Mouse (Mus musculus) embryonic facial prominence, embryonic 13.5 days (tissue): ENCODE results near the gene 4933402J07Rik. TPM values are rescaled to one million over a fixed set of nuclear protein-coding genes. Genes with fewer than 3 reads are reported as not detected.
A peak's percentile ranks its signal among the peaks of the same experiment; 100 is the strongest.

Source experiments
- ATAC-seq: fragments of 200-750 bp; cut with Nextera tagmentation; 2 replicates; pipeline ENCODE4 v1.8.0; 2017; ENCODE audit warnings: low read depth; ENCODE audit not compliant: insufficient number of reproducible peaks, insufficient read depth, low FRiP score, low TSS enrichment
- H3K27ac ChIP-seq: fragments of 300-500 bp; sonication (generic); 2 replicates; pipeline ENCODE4 v1.5.1; 2015; ENCODE audit warnings: moderate library complexity, mild to moderate bottlenecking, inconsistent platforms
- H3K27me3 ChIP-seq: fragments of 300-500 bp; sonication (generic); 2 replicates; pipeline ENCODE4 v1.6.1; 2015; ENCODE audit warnings: mild to moderate bottlenecking, inconsistent platforms
- H3K36me3 ChIP-seq: fragments of 300-500 bp; sonication (generic); 2 replicates; pipeline ENCODE4 v1.6.1; 2015; ENCODE audit warnings: mild to moderate bottlenecking, inconsistent platforms
- H3K4me1 ChIP-seq: fragments of 300-500 bp; sonication (generic); 2 replicates; pipeline ENCODE4 v1.6.1; 2015; ENCODE audit warnings: inconsistent platforms
- H3K4me2 ChIP-seq: fragments of 300-500 bp; sonication (generic); 2 replicates; pipeline ENCODE4 v1.6.1; 2015; ENCODE audit warnings: moderate library complexity, mild to moderate bottlenecking, inconsistent platforms
- H3K4me3 ChIP-seq: fragments of 300-500 bp; sonication (generic); 2 replicates; pipeline ENCODE4 v1.5.1; 2015; ENCODE audit warnings: mild to moderate bottlenecking, inconsistent platforms
- H3K9ac ChIP-seq: fragments of 300-500 bp; sonication (generic); 2 replicates; pipeline ENCODE4 v1.6.1; 2015; ENCODE audit warnings: mild to moderate bottlenecking, inconsistent platforms
- H3K9me3 ChIP-seq: fragments of 300-500 bp; sonication (generic); 2 replicates; pipeline ENCODE4 v1.6.1; 2016; ENCODE audit warnings: inconsistent platforms
- WGBS: fragments of 180-500 bp; shearing (Covaris S2); methylation state at CpG from one replicate; pipeline ENCODE4 v1.1.7; 2015; ENCODE audit warnings: mixed read lengths; 5-methylcytosine and 5-hydroxymethylcytosine counted together
- polyA plus RNA-seq: library from polyadenylated mRNA; unstranded; fragments of >200 nt; fragmentation: Nextera tagmentation; extraction: Ambion mirVana; gene quantifications from 2 replicates; pipeline ENCODE4 v1.2.1, GENCODE M21; 2015

4933402J07Rik gene
- polyA plus RNA-seq, 1 experiment from 2014 or later, result not detected

DNA sequence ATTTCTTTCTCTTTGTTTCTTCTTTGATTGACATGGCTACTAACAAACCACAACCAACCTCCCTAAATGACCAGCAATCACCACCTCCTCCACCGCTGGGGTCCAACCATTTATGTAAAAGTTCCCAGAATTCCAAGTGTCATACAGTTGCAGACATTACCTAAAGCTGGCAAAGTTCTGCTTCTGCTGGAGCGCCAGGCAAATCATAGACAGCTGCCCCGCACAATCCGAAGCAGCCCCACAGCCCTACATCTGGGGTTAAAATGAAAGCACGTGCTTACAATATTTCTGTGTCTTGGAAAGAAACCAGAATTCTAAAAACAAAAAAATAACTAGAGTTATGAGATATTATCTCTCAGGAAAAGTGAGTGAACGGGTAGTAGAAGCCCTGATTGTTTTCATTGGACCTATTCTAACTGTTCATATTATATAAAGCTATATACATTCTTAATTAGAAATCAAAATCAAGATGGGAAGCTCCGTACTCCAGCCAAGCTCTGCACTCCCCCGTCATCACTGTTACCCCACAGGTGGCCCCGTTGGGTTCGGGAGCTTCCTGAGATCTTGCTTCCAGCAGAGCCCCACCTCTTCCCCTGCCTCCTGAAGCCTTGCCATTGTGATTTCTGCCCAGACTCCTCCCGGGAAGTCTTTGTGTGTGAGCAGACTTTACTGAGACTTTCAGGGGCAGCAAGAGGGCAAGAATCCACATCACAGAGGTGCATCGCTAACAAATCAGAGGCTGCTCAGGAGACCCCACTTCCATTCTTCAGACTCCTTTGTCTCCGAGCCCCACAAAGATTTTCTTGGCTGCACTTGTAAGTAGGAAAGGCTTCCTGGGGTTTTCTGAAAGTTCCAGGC lies 6.3 kb downstream of the 4933402J07Rik start:
- WGBS, result 11% methylated on average over 13 of the region's 13 CpGs
- H3K9me3 ChIP-seq, result no peaks in the 10 kb centered on the region
- peak; percentile 75; the same call in 1 of the 2 replicates for ATAC-seq
- no peaks in the 10 kb centered on the region for H3K27me3 ChIP-seq
- H3K27ac ChIP-seq, result peak overlapping the region; percentile 87
- H3K4me1 ChIP-seq, result peaks cover 24% of the 10 kb centered on the region
- H3K36me3 ChIP-seq, result no peaks in the 10 kb centered on the region
- H3K4me3 ChIP-seq, result peak overlapping the region; percentile 35
- H3K9ac ChIP-seq, result peak overlapping the region; percentile 61
- H3K4me2 ChIP-seq, result peak overlapping the region; percentile 68

DNA sequence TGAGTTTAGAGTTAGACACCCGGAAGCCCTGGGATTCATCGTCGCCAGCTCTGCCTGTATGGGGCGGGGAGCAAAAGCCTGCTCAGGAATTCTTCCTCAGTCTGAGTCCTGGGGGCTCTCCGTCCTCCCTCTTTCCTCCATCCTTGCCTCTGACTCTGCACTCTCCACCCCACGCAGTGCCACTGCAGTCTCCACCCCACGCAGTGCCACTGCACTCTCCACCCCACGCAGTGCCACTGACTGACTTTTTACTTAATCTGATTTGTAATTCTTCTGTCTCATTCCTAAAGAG lies 6.9 kb downstream of the 4933402J07Rik start:
- H3K4me3 ChIP-seq, result peak overlapping the region; percentile 35

DNA sequence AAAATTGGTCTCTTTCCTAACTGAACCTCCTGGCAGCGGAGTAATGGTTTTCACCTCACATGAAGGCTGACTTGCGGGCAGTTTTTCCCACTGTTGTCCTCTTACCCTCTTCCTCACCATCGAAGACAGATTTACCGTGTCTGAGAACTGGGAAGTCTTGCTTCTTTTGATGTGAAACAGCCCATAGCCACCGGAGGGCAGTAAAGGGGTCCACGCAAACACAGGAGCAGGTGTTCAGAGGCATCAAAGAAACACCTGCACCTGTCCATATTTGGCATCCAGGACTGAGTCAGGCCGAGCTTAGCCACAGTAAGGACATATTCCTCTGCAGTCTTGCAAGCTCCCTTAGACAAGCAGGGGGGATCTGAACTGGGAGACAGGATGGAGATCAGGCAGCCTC lies 7.2 kb downstream of the 4933402J07Rik start:
- Histone ChIP-seq H3K27ac (peak overlapping the region; percentile 87), H3K4me1 (peaks cover 24% of the 10 kb centered on the region), H3K9ac (peak overlapping the region; percentile 61), H3K4me3 (peak overlapping the region; percentile 35), H3K9me3 (no peaks in the 10 kb centered on the region), H3K27me3 (no peaks in the 10 kb centered on the region), H3K4me2 (peak overlapping the region; percentile 68), H3K36me3 (no peaks in the 10 kb centered on the region)
- WGBS, result 6% methylated on average over 7 of the region's 7 CpGs
- ATAC-seq, result no peak

More for the DNA sequence above, 6.9 kb downstream of the 4933402J07Rik start:
- Histone ChIP-seq H3K27me3 (no peaks in the 10 kb centered on the region), H3K9ac (peak overlapping the region; percentile 61), H3K4me2 (peak overlapping the region; percentile 68), H3K27ac (peak overlapping the region; percentile 87), H3K4me1 (peaks cover 24% of the 10 kb centered on the region), H3K9me3 (no peaks in the 10 kb centered on the region), H3K36me3 (no peaks in the 10 kb centered on the region)
- WGBS, result 0% methylated on average over 8 of the region's 8 CpGs
- no peak for ATAC-seq

DNA sequence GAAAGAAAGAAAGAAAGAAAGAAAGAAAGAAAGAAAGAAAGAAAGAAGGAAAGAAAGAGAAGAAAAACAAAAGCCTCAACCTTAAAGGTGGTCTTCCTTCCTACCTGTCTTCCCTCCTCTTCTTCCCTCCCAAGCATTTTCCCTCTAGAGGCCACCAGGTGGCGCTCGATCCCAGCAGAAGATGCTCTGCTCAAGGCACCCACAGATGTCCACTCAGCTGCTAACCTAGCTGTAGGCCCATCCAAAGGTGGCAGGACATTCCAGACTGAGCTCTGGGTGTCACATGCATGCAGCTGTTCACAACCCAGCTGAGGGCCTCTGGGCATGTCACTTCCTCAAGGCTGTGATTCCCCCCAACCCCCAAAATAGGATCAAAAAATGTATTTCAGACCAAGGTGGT lies 30.6 kb downstream of the 4933402J07Rik start:
- H3K4me3 ChIP-seq, result no peak overlapping the region
- ATAC-seq, result 0 out of 2 replicates have a peak, but pooled peaks have one; percentile 37

DNA sequence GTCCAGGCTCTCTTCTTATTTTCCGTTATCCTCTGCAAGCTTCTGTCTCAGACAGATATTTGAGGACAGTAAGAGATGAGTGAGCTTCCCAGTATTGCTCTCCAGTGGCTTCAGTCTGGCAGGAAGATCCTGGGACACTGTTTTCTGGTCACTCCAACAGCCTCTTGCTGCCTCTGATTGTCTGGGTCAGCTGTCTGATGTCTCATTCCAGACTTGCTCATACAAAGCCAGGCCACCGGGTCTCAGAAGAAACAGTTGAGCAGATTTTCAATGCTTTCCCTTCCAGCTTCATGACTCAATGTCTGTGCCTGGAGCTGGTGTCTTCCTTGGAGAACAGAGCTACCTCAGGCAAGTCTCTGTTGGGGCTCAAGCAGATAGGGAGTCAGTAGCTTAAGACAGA lies 39.1 kb downstream of the 4933402J07Rik start:
- peaks cover 10% of the 10 kb centered on the region for H3K27me3 ChIP-seq
- no peak overlapping the region for H3K27ac ChIP-seq
- H3K4me2 ChIP-seq, result no peak overlapping the region
- no peak overlapping the region for H3K9ac ChIP-seq
- ATAC-seq, result no peak
- no peaks in the 10 kb centered on the region for H3K4me1 ChIP-seq
- H3K9me3 ChIP-seq, result no peaks in the 10 kb centered on the region
- H3K4me3 ChIP-seq, result no peak overlapping the region
- no peaks in the 10 kb centered on the region for H3K36me3 ChIP-seq
- 78% methylated on average over 2 of the region's 2 CpGs for WGBS

More for the DNA sequence above, 30.6 kb downstream of the 4933402J07Rik start:
- Histone ChIP-seq H3K4me2 (no peak overlapping the region), H3K27ac (no peak overlapping the region), H3K27me3 (no peaks in the 10 kb centered on the region), H3K9ac (no peak overlapping the region), H3K4me1 (no peaks in the 10 kb centered on the region), H3K9me3 (no peaks in the 10 kb centered on the region), H3K36me3 (no peaks in the 10 kb centered on the region)
- WGBS, result 0% methylated on average over 2 of the region's 2 CpGs

- no peak overlapping the region for H3K9ac ChIP-seq
- no peak overlapping the region for H3K4me3 ChIP-seq
- no peaks in the 10 kb centered on the region for H3K27me3 ChIP-seq
- ATAC-seq, result no peak
- no peaks in the 10 kb centered on the region for H3K4me1 ChIP-seq
- no peaks in the 10 kb centered on the region for H3K9me3 ChIP-seq
- no peak overlapping the region for H3K27ac ChIP-seq
- H3K4me2 ChIP-seq, result no peak overlapping the region
- WGBS, result 88% methylated on average over 7 of the region's 7 CpGs
- no peaks in the 10 kb centered on the region for H3K36me3 ChIP-seq
Measured at GRCm38 (mm10) chr8:87609110-87609509, 45.5 kb downstream of the 4933402J07Rik start.

GRCm38 (mm10) chr8:87609651-87610192 lies 46.1 kb downstream of the 4933402J07Rik start:
- WGBS, result 87% methylated on average over 4 of the region's 4 CpGs
- no peak overlapping the region for H3K27ac ChIP-seq
- 0 out of 2 replicates have a peak, but pooled peaks cover 4% of the 10 kb centered on the region for H3K27me3 ChIP-seq
- no peak for ATAC-seq
- no peaks in the 10 kb centered on the region for H3K4me1 ChIP-seq
- no peak overlapping the region for H3K4me2 ChIP-seq
- no peaks in the 10 kb centered on the region for H3K36me3 ChIP-seq
- H3K9ac ChIP-seq, result no peak overlapping the region
- H3K4me3 ChIP-seq, result no peak overlapping the region
- H3K9me3 ChIP-seq, result no peaks in the 10 kb centered on the region

- no peak for ATAC-seq
- Histone ChIP-seq H3K9ac (no peak overlapping the region), H3K27ac (no peak overlapping the region), H3K4me1 (peaks cover 18% of the 10 kb centered on the region; the same call in 1 of the 2 replicates), H3K9me3 (no peaks in the 10 kb centered on the region), H3K36me3 (no peaks in the 10 kb centered on the region), H3K27me3 (0 out of 2 replicates have a peak, but pooled peaks cover 5% of the 10 kb centered on the region), H3K4me2 (no peak overlapping the region), H3K4me3 (no peak overlapping the region)
- 94% methylated on average over 1 of the region's 1 CpGs for WGBS
Measured at GRCm38 (mm10) chr8:87613701-87614100, 50.0 kb downstream of the 4933402J07Rik start.

DNA sequence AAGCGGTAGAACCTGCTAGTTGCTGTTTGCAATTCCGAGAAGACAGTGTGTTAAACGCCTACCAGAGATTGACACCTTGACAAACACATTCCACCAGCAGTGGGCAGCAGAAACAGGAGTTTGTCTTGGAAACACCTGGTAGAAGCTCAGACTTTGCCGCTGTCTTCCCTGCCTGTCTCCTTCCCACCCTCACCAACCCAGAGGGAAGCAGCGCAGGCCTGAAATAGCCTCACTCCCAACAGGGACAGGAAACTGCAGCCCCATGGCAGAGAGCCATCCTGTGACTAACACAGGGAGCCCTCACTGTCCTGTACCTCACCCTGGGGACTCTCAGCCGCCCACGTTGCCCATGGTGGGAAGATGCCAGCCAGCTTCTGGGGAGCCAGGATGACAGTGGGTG lies 55.5 kb downstream of the 4933402J07Rik start:
- Histone ChIP-seq H3K36me3 (no peaks in the 10 kb centered on the region), H3K9me3 (no peaks in the 10 kb centered on the region), H3K4me3 (no peak overlapping the region), H3K27me3 (peaks cover 14% of the 10 kb centered on the region; the same call in 1 of the 2 replicates), H3K4me2 (no peak overlapping the region), H3K27ac (no peak overlapping the region), H3K4me1 (peaks cover 21% of the 10 kb centered on the region), H3K9ac (no peak overlapping the region)
- ATAC-seq, result no peak
- WGBS, result 57% methylated on average over 7 of the region's 7 CpGs

DNA sequence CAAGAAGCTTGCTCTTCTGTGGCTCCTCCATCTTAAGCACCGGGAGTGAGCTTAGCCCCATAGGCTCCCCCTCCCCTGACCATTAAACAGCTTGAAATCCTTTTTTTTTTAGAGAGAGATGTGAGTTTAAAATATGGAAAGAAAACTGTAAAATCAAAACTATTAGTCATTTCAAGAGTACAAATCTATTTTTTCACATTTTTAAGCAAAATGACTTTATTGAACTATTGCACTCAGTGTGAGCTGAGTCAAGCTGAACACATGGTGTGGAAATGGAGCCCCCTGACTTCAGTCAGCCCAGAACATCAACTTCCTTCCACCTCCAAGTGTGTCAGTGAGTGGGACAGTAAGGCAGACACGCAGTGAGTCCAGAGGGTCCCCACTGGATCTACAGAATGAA lies 55.9 kb downstream of the 4933402J07Rik start:
- ATAC-seq, result no peak
- H3K36me3 ChIP-seq, result no peaks in the 10 kb centered on the region
- 66% methylated on average over 2 of the region's 2 CpGs for WGBS
- peaks cover 12% of the 10 kb centered on the region; the same call in 1 of the 2 replicates for H3K27me3 ChIP-seq
- H3K4me3 ChIP-seq, result no peak overlapping the region
- H3K27ac ChIP-seq, result no peak overlapping the region
- H3K9ac ChIP-seq, result no peak overlapping the region
- peaks cover 21% of the 10 kb centered on the region for H3K4me1 ChIP-seq
- H3K4me2 ChIP-seq, result no peak overlapping the region
- no peaks in the 10 kb centered on the region for H3K9me3 ChIP-seq

DNA sequence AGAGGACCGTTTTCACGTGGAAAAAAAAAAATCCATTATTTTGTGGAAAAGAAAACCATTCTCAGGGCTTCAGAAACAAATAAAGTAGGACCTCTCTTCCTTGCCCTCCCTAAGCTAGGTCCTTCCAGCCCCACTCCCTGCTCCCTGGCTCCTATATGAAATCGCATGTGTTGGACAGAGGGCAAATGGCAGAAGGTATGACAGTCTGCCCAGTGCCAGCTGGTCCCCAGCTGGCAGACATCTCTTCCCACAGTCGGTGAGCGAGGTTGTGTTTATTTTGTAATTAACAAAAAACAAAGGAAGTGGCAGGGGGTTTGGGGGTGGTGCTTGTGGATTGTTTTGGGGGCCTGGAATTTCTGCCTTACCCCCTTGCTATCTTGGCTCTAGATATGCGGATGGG lies 56.6 kb downstream of the 4933402J07Rik start:
- H3K4me2 ChIP-seq, result no peak overlapping the region
- no peak for ATAC-seq
- H3K4me1 ChIP-seq, result peaks cover 19% of the 10 kb centered on the region
- no peak overlapping the region for H3K9ac ChIP-seq
- no peak overlapping the region for H3K27ac ChIP-seq
- H3K27me3 ChIP-seq, result peaks cover 8% of the 10 kb centered on the region; the same call in 1 of the 2 replicates
- H3K36me3 ChIP-seq, result no peaks in the 10 kb centered on the region
- no peaks in the 10 kb centered on the region for H3K9me3 ChIP-seq
- no peak overlapping the region for H3K4me3 ChIP-seq
- 73% methylated on average over 6 of the region's 6 CpGs for WGBS

DNA sequence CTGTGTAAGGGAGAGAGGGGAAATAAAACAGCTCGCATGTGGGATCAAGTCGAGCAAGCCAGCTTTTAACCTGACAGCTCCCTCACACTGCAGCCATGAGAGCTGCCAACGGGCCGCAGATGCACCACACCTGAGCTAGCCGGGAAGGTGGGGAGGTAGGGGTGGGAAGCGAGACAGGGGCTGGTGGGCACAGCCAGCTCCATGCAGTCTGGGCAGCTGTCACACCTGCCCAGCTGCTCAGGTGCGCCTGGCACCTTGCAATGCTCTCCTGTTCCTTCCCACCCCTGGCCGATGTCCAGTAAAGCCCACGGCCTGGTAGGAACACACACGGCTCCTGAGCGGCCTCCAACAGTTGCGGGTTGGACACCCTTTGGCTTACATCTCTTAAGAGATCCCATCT lies 57.5 kb downstream of the 4933402J07Rik start:
- no peak for ATAC-seq
- peaks cover 11% of the 10 kb centered on the region for H3K4me1 ChIP-seq
- H3K27me3 ChIP-seq, result peaks cover 8% of the 10 kb centered on the region; the same call in 1 of the 2 replicates
- H3K4me2 ChIP-seq, result no peak overlapping the region
- H3K27ac ChIP-seq, result no peak overlapping the region
- no peak overlapping the region for H3K4me3 ChIP-seq
- WGBS, result 88% methylated on average over 12 of the region's 12 CpGs
- H3K9me3 ChIP-seq, result no peaks in the 10 kb centered on the region
- H3K9ac ChIP-seq, result no peak overlapping the region
- no peaks in the 10 kb centered on the region for H3K36me3 ChIP-seq
